Mouse (Mus musculus) kidney, postnatal 25 days (tissue): ENCODE measurements around the gene Defb30.

Experiments used
- DNase-seq, 2 experiments: peaks; one replicate each; pipeline ENCODE4 v3.0.0; 2021; ENCODE audit warnings: mixed read lengths in 2 of 2

The Defb30 gene

GRCm38 (mm10) chr14:63049910-63050370 lies at the start of gene Defb30:
TSS of gene Defb30 (minus strand) at chr14:63049960.
- no peak for DNase-seq

DNA sequence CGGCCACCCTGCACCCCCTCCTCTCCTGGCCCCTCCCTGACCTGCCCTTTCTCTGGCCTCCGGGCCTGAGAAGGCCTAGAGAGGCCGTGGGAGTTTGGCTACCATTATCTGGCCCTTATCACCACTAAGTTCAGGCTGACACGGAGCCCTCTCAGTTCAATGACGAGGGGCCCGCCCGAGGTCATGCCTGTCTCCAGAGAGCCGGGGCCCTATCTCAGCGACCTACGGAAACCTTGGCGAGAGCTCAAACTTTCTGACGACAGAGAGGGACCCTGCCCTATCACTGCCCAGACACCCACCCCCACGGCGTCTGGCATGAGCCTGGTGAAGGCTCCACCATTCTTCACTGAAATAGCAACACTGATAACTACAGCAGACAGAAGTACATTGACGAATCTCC lies 17.9 kb upstream of the Defb30 start:
- DNase-seq: no peak

DNA sequence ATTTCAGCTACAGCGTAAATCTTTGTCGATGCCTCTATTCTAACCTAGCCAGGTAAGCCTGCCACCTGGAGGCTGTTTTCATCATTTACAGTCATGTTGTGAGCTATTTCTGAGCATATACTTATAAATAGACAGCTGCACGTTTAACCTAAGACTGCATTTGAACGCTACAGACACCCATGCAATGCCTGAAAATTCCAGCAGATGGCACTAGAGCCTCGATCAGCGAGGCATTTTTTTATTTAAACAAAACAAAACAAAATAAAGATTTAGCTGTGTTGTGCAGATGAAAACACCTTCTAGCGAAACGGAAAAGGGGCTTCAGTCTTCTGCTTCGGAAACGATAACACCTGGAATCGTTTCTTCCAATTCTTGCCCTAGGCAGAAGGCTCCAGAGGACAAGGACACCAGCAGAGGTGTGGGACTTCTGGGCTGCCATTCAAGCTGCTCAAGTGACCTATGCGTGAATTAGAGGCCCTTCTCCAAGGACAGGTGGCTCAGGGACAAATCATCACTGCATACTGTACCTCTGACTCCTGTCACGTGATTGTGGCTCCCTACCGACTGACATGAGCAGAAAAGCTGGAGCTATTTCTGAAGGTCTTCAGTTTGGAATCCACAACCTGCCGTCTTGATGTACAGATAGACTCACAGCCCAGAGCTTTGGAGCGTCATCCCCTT lies 17.0 kb upstream of the Defb30 start:
- peak; percentile 59 to 86 for DNase-seq

- peak in 1 of 2 experiments; percentile 16 for DNase-seq
Measured at GRCm38 (mm10) chr14:63065391-63065790, 15.6 kb upstream of the Defb30 start.

GRCm38 (mm10) chr14:63062184-63062583 lies 12.4 kb upstream of the Defb30 start:
- DNase-seq: no peak

GRCm38 (mm10) chr14:63060361-63060760 lies 10.6 kb upstream of the Defb30 start:
- DNase-seq: no peak

GRCm38 (mm10) chr14:63054729-63055128 lies 5.0 kb upstream of the Defb30 start:
- no peak for DNase-seq

- DNase-seq: peak in 1 of 2 experiments; percentile 66
Measured at GRCm38 (mm10) chr14:63050769-63051168, 1.0 kb upstream of the Defb30 start.

DNA sequence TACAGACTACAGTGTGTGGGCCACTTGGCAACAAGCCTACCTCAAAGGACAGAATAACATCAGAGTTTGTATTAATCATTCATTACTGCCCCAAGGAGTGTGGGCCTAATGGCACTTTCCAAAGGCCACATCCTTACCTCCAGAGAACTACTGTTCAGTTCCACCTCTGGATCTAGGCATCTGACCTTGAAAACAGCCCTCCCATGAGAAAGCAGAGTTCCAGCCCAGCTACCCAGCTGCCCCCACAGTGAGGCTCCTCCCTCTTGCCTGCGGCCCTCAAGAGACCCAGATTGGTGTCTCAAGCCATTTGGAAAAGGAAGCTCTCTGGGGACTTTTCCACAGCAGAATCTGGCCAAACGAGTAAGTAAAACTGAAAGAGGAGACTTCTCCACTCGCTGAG lies 3.1 kb downstream of the Defb30 start, which contains the start of gene Defb42:
Gene Defb42 (plus strand): TSS at position 301 of the 400 bp plus-strand sequence.
- no peak for DNase-seq

DNA sequence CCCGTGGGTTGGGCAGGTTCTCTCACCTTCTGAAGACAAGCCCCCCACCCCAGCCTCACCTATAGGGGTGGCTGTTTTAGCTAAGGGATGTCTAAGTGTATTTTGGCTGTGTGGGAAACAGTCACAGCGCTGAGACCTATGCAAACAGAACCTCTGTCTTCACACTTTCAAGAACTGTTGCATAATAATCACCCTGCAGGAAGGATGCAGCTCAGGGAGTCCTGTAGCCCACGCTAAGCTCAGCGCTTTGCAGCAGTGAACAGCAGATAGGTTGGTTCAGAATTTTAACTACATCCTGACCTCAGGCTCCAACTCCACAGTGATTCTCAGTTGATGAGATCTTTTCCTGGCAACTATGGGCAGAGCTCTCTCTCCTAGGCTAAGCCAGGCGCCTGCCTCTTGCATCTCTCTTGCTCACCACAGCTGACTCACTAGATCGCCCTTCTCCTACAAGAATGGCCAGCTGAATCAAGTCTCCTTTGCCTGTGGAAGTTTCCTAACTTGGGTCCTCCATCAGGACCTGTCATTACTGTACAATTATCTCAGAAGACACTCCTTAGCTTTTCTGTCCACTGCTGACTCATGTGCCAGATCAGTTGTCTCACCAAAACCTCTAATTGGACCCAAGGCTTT lies 29.1 kb downstream of the Defb30 start:
- DNase-seq: no peak

DNA sequence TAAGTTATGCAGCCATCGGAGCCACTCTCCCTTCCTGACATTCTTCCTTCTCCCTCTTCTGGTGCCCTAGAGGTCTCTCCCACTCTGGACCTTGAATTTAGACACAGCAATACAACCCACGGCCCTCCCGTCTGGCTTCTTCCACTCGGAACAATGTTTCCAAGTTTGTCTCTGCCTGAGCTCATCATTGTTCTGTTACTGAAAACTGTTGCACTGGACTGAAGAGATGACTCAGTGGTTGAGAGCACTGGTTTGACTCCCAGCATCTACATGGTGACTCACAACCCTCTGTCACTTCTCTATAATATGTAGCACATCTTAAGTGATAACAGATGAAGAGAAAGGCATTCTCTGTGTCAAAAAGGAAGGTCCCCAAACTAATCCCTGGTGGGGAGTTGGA lies 35.1 kb downstream of the Defb30 start:
- DNase-seq: no peak

GRCm38 (mm10) chr14:63013082-63013481 lies 36.7 kb downstream of the Defb30 start:
- no peak for DNase-seq

GRCm38 (mm10) chr14:63011471-63011870 lies 38.3 kb downstream of the Defb30 start, which contains the start of gene Defb43:
TSS of gene Defb43 (plus strand) at chr14:63011771.
- no peak for DNase-seq

DNA sequence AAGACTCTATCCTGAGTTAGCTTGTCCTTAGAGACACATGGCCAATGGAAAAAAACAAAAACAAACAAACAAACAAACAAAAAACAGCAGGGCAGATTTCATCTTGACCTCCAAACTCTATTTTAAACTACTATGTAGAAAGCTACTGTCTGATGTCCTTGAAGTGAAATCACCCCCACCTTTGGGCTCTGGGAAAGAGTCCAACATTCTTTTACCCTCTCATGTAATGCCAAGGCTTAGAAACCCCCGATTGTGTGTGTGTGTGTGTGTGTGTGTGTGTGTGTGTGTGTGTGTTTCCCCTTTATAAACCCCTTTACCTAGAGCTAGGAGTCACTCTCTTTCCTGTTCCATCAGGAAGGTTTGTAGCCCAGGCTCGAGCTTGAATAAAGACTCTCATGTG lies 47.2 kb downstream of the Defb30 start:
- DNase-seq: no peak

DNA sequence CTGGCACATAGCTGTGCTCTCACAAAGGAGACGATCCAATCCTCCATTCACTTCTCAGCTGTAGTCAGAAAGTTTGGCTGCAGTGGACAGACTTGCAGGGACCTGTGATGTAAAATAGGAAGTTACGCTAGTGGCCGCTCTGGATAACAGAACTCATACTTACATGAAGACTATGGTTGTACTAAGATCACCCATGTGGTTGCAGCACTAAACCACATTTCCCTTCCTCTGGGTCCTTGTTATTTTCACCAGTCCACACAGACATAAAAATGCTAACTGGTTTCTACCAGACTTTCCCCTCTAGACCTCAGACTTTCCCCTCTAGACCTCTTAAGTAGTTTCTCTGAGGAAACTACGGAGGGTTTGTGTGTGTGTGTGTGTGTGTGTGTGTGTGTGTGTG lies 50.8 kb downstream of the Defb30 start:
- DNase-seq: no peak

DNA sequence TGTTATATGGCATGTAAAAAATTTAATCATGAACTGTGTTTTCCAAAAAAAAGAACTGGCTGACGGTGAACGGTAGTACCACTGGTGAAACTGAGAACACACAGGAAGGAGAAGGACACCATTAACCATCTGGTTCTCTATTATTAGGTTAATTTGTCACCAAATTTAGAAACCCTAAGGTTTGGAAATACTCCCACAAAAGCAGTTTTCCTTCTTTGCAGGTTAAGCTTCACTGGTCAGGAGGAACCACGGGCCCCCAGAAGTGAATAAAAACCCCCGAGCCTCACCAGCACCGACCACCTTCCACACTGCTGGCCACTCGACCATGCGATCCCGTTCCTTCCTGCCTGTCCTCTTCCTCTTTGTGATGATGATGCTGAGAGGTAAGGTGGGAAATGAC lies 52.0 kb downstream of the Defb30 start, which contains the start of gene Defb47:
Gene Defb47 (plus strand): TSS at position 301 of the 400 bp plus-strand sequence.
- no peak for DNase-seq

DNA sequence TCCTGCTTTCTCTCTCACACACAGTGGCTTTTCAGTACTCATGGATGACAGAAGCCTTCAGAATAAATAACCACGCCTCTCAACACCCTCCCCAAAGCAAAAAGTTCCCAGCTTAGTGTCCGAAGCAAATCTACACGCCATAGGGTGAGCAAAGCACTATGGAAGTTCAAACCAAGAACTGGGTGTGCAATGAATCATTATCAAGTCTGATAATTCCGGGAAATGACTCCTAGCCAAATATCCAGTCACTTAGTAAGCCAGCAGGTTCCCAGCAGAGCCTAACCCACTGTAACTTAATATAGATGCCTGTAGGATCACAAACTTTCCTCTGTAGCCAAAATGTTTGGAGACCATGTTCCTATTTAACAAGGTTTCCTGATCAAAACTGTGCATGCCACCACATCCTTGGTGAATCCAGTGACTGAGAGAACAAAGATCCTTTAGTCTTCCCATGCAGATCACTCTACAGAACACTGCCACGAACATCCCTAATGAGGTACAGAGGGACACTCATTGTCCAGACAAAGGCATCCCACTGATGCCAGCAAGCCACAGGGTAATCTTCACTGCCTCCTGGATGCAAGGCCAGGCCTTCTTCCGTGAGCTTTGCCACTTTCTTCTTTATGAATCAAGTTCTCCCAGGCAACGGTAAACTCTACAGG lies 57.8 kb downstream of the Defb30 start:
- no peak for DNase-seq

GRCm38 (mm10) chr14:62991271-62991670 lies 58.5 kb downstream of the Defb30 start:
- DNase-seq: no peak

GRCm38 (mm10) chr14:62984410-62984809 lies 65.3 kb downstream of the Defb30 start, which contains the start of gene Defb48:
TSS of gene Defb48 (minus strand) at chr14:62984510.
- DNase-seq: no peak
